Mouse (Mus musculus) thymus, adult 18-20 months (tissue): ENCODE measurements around the gene Cd247.
A peak's percentile ranks its signal among the peaks of the same experiment; 100 is the strongest.

Experiments
- DNase-seq, 2 experiments: peaks; one replicate each; pipeline ENCODE4 v3.0.0; 2022; ENCODE audit warnings: mixed read lengths in 2 of 2

Gene Cd247

DNA sequence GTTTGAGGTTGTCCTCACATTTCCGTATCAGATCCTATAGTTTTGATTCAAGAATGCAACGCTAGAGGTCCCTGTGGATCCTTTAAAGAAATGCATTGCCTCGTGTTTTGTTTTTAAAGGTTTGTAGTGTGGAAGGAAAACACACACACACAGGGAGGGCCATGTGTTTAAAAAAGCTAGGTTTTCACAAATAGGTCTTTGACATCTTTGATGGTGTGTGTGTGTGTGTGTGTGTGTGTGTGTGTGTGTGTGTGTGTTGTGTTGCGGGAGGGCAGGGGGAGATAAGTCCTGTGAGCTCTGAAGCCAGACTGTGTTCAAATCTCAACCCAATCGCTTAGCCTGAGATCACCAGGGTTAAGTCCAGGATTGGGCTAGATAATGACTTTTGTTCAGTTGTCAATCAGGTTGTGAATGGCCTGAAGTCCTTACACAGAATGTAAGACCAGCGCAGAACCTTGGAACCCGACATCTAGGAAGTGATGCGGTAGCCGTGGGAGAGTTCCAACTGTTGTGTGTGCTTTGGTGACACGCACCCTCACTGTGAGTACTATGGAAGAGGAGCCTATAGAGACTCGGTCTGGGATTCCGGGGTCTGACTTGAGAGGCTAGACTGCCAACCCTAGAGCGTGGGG lies 8.4 kb upstream of the Cd247 start:
- no peak for DNase-seq

DNA sequence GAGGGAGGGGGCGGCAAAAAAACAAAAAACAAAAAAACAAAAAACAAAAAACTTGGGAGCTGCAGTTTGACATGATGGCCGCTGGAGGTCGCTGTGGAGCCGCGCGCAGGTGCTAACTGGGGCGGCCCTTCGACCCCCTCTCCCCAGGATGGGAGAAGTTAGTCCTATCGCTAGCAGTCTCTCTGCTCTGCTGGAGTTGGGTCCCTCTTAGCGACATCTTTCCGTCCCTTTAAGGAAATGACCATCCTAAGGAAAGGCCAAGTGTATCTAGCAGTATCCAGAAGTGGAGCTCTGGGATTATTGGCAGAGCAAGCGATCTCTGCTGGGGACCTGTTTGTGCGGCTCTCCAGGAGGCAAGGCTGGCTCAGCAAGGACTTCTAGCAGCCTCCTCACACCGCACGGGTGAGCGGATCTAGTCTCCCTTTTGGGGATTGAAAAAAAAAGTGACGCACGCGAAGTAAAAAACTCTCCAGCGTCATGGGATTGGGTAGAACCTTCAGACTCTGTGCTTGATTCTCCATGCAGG lies 7.8 kb upstream of the Cd247 start:
- DNase-seq = peak in 1 of 2 experiments; percentile 66

DNA sequence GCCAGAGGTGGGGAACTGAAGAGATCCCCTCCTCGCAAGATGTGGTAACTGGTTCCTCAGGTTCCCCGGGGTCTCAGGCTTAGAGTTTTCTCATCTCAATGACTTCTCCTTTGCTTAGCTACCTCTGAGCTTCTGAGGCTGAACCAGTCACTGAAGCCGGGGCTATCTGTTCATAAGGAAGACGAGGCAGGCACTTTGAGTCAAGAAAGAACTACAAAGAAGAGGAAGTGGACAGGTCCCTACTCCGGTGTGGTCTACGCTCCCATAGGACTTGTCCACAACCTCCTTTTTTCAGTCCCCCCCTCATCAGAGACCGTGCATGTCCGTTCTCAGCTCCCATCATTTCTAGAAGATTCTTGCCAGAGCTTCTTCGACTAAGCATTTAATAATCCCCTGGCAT lies 7.1 kb upstream of the Cd247 start:
- DNase-seq = no peak

DNA sequence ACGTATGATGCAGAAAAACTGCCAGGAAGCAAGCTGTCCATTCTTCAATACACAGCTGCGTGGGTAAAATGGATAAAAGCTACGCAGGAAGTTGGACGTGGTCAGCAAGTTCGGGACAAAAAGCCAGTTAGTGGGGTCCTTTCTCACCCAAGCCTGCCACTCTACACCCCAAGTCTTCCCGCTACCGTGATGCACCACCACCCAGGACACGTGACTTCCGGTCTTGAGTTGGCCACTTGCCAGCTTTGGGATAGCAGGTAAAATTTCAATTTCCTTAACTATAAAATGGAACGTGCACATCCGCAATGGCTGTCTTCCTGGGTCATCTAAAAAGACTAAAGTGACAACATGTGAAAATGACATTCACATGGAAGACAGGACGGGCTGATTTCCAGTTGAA lies 6.6 kb upstream of the Cd247 start:
- no peak for DNase-seq

DNA sequence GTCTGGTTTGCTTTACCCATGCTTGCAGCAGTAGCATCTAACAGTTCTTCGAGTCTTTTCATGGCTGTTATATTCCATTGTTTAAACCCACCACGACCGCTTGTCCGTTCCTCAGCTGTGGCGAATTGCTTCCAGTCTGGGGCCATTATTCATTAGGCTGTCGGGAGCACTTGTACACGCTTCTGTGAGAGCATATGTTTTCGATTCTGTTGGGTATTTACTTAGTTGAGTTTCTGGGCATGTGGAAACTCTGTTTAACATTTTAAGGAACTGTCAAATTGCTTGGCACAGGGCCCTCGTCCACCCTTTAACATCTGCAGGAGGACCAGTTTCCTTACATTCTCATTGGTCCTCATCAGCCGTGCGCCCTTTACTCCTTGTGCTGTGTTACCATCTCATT lies 2.2 kb upstream of the Cd247 start:
- no peak for DNase-seq

DNA sequence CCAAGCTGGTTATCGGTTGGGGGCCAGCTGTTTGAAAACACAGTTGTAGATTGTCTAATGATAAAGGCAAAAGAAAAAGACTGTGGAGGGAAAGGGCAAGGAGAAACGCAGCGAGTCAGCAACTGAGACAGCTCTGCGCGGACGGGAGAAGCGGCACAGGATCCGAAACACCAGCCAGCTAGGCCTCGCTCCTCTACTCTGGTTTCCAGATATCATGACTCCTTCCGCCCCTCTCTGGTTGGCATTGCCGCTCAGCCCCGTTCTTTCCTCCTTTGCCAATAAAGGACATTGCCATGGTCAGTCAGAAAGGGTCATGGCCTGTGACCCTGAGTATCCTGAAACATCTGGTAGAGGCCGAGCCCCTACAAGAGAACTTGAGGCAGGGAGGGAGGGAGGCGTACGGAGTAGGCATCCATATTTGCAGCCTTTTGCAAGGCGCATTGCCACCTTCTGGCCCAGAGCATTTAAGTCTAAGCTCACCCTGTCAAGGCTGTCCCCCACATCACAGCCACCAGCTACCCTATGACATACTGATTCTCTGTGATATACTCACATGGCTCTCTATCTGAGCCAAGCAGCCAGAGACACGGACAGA lies 682 bp downstream of the Cd247 start:
- DNase-seq = peak; percentile 28 to 58

DNA sequence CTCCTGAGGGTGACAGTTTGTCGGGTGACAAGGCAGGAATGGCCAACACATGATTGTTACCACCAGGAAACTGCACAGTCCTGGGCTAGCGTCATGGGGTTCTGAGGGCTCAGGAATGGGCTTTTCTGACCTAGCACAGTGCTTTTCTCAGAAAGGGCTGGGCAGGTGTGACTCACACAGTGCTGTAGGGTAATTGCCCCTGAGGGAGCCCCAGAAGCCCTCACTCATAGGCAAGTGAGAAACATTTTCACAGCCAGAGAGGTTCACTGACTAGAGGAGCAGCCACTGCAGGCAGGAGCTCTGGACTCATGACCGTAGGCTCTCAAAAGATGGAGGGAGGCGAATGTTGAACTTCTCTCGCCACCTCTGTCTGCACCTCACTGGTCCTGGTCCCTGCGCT lies 1.5 kb downstream of the Cd247 start:
- no peak for DNase-seq

DNA sequence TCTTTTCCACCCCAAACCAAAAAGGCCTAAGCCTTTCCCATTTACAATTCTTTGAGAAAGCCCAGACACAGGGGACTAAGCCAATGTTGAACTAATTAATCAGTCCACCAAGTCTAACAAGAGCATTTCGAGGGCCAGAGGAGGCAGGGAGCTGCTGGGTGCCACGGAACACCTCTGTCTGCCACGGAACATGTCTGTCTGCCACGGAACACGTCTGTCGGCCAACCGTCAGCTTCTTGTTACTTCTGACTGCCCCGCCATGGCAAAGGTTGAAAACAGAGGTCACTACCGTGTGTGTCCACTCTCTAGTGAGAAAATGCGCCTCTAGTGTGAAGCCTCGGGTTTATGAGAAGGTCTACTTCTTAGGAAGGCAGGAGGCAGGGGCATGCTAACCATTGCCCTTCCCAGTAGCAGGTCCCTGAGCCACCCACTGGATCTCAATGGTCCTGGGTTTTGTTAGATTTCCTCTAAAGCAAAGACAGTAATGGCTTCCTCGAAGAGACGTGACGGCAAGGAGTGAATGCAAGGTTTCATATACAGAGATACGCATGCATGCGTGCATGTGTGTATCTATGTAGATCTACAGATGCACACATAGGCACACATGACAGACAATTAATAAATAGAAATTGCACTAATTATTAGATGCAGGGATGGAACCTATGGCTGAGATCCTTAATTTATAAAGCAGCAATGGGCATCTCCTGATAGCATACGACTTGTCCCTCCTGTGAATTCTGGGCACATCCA lies 2.2 kb downstream of the Cd247 start:
- no peak for DNase-seq

DNA sequence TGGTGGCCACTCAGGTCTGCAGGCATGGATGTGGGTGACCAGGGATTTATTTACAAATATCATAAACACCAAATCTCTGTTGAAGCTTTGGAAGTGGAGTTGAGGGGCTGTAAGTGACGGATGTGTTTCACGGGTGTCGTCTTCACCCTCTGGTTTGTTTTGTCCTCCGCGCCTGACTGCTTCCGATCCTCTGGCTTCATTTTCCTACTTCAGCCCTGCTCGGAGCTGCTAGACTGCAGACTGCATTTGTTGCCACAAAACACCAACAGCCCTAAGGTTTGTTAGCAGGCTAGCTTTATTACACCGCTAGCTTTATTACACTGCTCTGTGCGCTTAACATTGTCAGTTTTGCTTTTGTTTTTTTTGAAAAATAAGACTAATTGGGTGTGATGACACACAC lies 2.9 kb downstream of the Cd247 start:
- DNase-seq = no peak

DNA sequence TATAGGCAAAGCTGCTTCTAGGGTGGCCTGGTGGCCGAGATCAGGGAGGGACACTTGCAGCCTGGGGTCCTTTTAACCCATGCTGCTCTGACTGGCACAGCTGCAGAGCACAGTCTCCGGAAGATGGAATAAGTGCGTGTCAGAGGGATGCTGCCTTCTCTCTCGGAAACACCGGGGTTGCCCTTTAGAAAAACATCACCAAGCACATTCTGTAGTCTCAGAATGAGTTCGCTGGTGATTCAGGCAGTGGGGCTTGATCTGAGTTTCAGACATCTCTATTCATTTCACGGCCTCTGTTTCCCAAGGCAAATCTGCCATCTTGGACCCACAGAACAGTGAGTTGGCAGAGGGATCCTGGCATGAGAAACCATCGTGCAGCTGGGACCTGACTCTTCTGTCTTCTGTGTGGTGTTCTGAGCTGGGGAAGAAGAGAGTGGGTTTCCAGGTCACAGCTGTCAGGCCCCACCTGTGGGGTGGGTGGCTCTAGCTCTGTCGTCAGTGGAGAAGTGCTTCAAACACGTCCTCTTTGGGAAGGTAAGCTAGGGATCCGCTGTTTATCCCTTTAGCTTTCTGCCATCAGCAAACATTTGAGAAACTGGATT lies 13.3 kb downstream of the Cd247 start:
- DNase-seq = peak; percentile 75 to 86

DNA sequence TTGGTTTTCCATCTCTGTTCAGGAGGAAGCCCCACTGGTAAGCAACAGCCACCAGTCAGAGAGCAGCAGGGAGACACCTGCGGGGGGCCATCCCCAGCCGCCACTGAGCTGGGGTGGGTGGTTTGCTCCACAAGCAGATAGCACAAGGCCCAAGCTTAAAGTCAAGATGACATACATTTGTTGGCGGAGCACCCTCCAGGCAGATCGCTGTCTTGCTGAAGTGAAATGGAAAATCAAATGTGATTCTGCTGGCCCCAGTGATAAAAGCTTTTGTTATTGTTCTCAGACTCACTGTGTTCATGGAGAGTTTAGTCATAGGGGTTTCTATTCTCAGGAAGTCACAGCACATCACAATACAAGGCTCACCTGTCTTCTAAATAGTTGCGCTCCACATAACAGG lies 14.6 kb downstream of the Cd247 start:
- peak; percentile 77 to 80 for DNase-seq

DNA sequence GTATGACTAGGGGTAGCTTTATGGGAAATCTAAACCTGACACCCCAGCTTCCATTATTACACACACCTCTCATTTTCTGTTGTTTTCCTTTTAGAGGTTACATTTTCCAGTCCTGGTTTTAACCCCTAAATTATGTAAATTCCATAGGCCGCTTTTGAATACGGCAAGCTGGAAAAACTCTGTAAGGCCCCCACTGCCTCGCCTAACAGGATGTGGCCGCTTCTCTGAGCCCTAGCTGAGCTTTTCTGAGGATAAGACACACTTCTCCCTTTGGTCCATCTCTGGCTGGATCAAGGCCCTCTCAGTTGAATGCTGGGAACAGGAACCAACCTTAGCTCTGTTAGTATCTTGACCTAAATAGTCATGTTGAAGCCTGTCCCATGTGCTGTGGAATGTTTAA lies 15.7 kb downstream of the Cd247 start:
- no peak for DNase-seq

DNA sequence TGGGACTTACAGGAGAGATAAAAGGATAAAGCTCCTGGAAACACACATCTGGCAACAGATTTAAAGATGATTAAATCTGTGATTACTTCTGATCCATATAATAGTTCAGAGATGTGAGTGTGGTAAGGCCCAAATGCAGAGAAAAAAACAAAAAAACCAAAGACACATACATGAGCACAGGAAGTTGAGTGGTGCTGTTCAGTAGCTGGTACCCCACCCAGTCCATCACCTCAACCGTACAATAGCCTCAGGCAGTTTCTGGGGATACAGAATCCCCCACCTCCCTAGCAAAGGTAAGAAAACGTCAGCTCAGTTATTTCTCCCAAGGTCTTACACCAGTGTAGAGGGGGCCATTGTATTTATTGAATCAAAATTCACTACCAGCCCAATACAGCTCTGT lies 22.2 kb downstream of the Cd247 start:
- no peak for DNase-seq

DNA sequence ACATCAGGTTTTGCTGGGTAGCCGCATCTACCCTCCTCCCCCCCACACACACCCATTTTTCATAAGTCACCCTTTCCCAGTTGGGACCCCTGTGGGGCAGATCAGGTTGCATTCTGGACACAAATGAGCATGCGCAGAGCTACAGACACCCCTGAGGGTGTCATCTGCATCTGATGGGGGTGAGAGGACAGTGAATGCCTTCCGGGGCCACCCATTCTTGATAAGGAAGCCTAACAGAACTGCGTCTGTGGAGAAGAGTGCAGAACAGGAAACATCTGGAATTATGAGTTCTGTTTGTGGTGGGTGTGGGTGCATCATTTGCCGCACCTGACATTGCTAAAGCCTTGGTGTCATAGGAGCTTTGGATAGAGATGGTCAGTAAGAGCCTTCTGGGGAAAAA lies 22.7 kb downstream of the Cd247 start:
- peak in 1 of 2 experiments; percentile 53 for DNase-seq

DNA sequence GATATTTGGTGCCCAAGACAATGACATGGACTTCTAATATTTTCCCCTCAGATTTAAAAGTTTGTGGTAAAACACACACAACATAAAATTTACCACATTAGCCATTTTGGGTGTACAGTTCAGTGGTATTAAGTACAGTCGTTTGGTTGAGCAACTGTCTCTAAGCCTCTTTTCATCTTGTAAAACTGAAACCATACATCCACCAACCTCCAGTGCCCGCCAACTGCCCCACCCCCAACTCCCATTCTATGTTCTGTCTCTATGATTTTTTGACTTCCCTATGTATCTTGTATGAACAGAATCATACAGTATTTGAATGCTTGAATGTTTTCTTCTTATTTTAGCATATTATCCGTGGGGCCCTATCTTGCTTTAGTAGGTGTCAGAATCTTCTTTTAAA lies 24.3 kb downstream of the Cd247 start:
- DNase-seq = no peak

DNA sequence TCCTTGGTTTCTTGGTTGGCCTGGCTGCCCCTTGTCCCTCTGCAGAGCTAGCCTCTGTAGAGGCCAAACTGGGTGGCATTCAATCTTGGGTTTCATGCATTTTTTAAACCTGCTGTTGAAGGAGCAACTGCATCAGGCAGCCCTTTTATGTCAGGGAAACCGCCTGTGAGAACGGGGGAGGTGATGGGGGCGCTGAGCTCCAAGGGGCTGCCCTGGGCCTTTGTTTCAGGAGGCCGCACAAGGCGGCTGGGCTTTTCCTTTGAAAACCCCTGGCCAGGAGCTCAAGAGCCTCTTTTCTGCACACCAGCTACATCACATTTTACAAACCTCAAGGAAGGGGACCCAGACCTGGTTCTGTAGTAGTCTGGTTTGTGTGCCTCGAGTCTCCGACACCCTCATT lies 25.6 kb downstream of the Cd247 start:
- DNase-seq = peak in 1 of 2 experiments; percentile 44

DNA sequence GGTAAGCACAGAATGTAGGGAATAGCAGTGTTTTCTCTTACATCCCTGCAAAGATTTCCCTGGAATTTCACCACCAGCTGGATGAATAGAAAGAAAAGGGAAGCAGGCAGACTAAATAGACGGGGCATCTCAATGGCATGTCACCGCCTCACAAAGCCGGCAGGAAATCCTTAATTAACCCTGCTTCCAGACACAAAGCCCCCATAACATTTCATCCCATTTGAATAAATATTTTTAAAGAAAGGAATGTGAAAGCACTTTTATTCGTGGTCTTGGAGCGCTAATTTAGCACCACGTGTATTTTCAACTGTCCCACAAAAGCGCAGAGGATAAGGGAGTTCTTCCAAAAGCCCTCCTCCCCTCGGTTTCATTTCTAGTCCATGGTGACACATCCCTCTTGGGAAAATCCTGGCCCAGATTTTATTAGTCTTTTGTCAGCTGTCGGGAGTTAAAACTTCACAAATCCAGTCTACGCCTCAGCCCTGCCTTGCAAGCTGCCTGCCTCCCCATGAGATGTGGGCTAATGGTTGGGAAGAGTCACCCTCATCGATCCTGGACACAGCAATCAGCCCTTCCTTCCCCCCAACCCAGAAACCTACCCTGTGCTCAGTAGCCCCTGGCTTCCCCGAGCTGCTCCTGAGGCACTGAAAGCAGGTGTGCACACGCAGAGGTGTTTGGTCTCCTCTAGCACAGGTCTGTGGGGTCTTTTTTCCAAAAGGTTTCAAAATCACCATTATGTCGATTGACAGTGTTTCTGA lies 26.2 kb downstream of the Cd247 start:
- DNase-seq = no peak

DNA sequence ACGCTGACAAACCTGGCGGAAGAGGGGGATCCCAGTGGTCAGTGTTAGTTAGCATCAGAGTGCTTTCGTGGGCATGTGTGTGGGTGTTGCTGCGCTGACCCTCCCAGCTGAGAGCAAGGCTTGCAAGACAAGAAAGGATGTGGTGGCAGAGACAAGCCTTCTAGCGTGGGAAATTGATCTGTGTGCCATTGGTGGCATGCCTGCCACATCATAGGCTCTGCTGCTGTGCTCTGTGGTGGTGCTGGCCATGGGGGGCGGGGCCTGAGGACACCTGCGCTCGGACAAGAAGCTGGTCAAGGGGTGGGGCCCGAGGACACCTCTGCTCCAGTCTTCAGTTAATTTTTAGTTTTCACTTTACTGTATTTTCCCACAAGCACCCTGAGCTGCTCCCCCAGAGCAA lies 27.9 kb downstream of the Cd247 start:
- peak in 1 of 2 experiments; percentile 52 for DNase-seq

DNA sequence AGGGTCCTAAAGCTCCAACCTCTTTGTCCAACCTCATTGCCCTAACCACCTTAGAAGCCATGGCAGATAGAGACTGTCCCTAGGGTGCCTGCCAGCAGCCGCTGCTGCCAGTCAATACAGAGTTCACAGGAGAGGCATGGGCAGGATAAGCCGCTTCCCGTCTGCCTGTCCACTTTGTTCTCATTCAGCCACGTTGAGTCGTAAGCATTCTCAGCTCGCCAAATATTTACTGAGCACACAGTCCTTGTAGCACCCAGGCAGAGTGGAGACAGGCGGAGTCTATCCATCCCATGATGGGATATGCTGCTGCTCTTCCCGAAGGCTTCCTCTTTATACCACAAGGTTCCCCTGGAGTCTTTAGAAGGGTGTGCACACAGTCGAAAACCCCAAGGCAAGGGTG lies 28.8 kb downstream of the Cd247 start:
- DNase-seq = no peak

DNA sequence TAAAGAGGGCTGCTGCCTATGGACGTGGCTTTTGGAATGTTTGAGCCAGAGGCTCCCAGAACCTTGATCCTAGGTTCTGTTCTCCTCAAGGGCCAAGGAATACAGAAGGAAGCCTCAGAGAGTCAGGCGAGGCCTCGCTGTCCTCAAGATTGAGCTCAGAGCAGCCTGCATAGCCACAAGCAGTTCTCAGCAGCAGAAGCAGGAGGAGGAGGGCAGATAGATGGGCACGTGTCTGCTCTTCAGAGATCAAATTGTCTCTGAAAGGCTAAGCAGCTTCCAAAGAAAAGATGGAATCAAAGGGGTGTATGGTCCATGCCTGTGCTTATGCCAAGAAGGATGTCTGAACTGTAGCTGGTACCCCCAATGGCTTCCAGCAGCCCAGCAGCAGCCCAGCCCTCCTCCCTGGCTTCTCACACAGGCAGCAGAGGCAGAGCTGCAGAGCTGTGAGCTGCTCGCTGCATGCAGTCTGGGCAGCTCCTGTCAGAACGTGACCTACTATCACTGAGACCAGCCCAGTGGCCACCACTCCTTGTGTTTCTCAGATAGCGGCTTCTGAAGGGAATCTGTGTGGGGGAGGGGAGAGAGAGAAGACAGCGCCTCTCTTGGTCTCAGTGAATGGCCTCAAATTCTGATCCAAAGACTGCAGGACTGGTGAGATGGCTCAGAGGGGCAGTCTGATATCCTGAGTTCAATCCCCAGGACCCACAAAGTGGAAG lies 29.8 kb downstream of the Cd247 start:
- no peak for DNase-seq

DNA sequence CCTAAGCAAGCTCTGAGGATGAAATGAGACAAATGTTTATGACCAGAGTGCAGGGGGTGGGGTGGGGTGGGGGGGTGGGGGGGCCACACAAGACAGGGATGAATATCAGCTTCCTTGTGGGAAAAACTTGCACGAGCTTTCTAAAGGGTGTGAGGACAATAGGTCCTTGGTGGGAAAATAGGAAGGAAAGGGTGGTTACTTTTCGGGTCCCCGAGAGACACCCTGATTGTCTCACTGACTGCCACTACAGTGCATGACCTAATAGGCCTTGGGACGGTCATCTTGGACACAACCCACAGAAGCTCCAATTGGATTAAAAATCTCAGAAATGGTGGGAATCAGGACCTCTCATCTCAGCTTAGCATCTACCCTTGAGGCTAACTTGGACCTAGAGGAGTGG lies 30.7 kb downstream of the Cd247 start:
- no peak for DNase-seq

DNA sequence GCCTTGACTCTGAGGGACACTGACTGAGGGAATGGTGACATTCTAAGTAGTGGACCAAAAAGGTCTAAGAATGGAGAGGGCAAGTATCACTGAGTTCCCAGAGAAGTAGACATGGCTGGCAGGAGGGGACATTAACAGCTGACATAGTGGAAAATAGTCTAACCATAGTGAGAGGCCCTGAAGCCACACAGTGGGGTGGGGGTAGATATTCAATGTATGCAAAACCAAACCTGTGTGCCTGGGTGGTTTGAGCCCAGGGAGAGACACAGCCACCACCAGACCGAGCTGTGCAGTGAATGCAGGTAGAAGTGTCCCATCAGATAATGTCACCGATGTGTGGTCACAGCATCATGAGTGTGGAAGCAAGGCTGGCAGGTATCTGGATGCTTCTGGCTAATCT lies 33.5 kb downstream of the Cd247 start:
- DNase-seq = no peak
